Mouse (Mus musculus): ENCODE measurements at regions not wholly inside any gene's neighbourhood (a gene's known extent, or its start where the extent isn't known, plus 50 kb on each side); places are given as distances from the start of the nearest gene placed in this dataset.

DNA sequence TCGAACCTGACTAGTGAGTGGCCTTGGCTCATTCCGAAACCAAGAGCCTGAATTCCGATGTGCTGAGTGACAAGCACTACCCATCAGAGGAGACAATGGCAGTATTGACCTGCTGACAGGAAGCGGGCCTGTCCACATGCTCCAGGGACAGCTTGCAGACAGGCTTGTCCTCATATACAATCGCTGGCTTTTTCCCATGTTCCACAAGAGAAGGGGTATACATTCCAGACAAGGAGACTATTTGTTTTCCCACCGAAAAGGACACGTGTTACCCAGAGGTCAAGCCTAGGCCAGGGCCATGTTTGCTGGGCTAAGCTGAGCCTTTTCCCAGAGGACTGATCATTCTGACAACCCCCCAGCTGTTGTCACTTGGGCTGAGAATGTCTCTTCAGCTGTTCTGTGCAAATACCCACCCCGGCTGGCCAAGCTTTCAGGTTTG, 77.5 kb upstream of the Spon1 start:
- peak; percentile 58; the same call in 1 of the 2 replicates for ATAC-seq (ENCODE audit: insufficient number of reproducible peaks, insufficient read depth, low FRiP score, low read depth)
- no peak overlapping the region for H3K9ac ChIP-seq (replicated peaks; ENCODE audit: low read depth, low read length)
- H3K4me2 ChIP-seq (replicated peaks; ENCODE audit: low read depth, low read length) = no peak overlapping the region
- no peaks in the 10 kb centered on the region for H3K27me3 ChIP-seq (ENCODE audit: control insufficient read depth, insufficient read depth, low read length)
- no peak overlapping the region for H3K4me3 ChIP-seq (ENCODE audit: low read depth, low read length)
- H3K9me3 ChIP-seq (ENCODE audit: control insufficient read depth, low read depth, low read length) = no peaks in the 10 kb centered on the region
- H3K4me1 ChIP-seq (ENCODE audit: control insufficient read depth, insufficient read depth, low read length) = peaks cover 9% of the 10 kb centered on the region
- WGBS = 37% methylated on average over 8 of the region's 8 CpGs
- H3K36me3 ChIP-seq (ENCODE audit: control insufficient read depth, insufficient read depth, low read length) = no peaks in the 10 kb centered on the region
- H3K27ac ChIP-seq (ENCODE audit: low read length) = no peak overlapping the region

GRCm38 (mm10) chr7:113688717-113689116, 77.1 kb upstream of the Spon1 start:
- no peak overlapping the region for H3K4me2 ChIP-seq (replicated peaks; ENCODE audit: low read depth, low read length)
- 53% methylated on average over 1 of the region's 1 CpGs for WGBS
- H3K9me3 ChIP-seq (ENCODE audit: control insufficient read depth, low read depth, low read length) = no peaks in the 10 kb centered on the region
- H3K36me3 ChIP-seq (ENCODE audit: control insufficient read depth, insufficient read depth, low read length) = no peaks in the 10 kb centered on the region
- no peaks in the 10 kb centered on the region for H3K27me3 ChIP-seq (ENCODE audit: control insufficient read depth, insufficient read depth, low read length)
- no peak overlapping the region for H3K9ac ChIP-seq (replicated peaks; ENCODE audit: low read depth, low read length)
- H3K4me1 ChIP-seq (ENCODE audit: control insufficient read depth, insufficient read depth, low read length) = peaks cover 9% of the 10 kb centered on the region
- H3K4me3 ChIP-seq (ENCODE audit: low read depth, low read length) = no peak overlapping the region
- ATAC-seq (ENCODE audit: insufficient number of reproducible peaks, insufficient read depth, low FRiP score, low read depth) = no peak
- H3K27ac ChIP-seq (ENCODE audit: low read length) = no peak overlapping the region

DNA sequence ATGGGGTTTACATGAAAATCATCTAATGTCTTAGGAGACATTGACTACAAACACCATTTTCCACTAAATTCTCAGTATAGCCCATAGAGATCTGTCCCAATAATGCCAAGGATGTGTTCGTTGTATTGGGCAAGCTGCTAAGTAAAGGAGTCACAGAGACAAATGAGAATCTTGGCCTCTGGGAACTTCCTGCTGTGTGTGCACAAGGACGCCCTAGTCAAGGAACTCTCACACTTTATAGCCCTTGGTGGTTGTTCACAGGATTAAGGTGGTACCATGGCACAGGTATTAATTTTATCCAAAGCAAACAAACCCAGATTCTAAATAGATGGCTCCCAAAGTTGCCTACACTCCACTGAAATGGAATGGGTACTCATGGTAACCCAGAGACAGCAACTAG, 76.7 kb upstream of the Spon1 start:
- Histone ChIP-seq H3K4me2 (replicated peaks; ENCODE audit: low read depth, low read length) (no peak overlapping the region), H3K4me3 (ENCODE audit: low read depth, low read length) (no peak overlapping the region), H3K9ac (replicated peaks; ENCODE audit: low read depth, low read length) (no peak overlapping the region), H3K36me3 (ENCODE audit: control insufficient read depth, insufficient read depth, low read length) (no peaks in the 10 kb centered on the region), H3K4me1 (ENCODE audit: control insufficient read depth, insufficient read depth, low read length) (peaks cover 9% of the 10 kb centered on the region), H3K27ac (ENCODE audit: low read length) (no peak overlapping the region), H3K27me3 (ENCODE audit: control insufficient read depth, insufficient read depth, low read length) (no peaks in the 10 kb centered on the region), H3K9me3 (ENCODE audit: control insufficient read depth, low read depth, low read length) (no peaks in the 10 kb centered on the region)
- ATAC-seq (ENCODE audit: insufficient number of reproducible peaks, insufficient read depth, low FRiP score, low read depth) = no peak
- WGBS = 64% methylated on average over 2 of the region's 2 CpGs

DNA sequence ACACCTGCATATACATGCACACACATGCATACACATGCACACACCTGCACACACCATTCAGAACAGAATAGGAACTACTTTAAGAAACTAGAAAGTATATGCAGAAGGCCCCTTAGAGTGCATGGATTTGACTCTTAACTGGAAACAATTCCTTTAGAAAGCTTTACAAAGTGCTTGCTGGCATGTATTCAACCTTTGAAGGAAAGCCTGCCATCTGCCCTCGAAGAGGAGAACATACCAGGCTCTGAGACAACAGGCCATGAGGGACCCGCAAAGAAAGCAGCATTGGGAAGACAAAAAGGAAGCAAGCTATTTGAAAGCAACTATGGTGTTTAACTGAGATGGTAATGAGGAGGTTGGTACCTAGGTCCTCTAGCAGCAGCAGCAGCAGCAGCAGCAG, 74.0 kb upstream of the Spon1 start:
- Histone ChIP-seq H3K4me1 (ENCODE audit: control insufficient read depth, insufficient read depth, low read length) (peaks cover 9% of the 10 kb centered on the region), H3K4me3 (ENCODE audit: low read depth, low read length) (no peak overlapping the region), H3K27me3 (ENCODE audit: control insufficient read depth, insufficient read depth, low read length) (no peaks in the 10 kb centered on the region), H3K9ac (replicated peaks; ENCODE audit: low read depth, low read length) (no peak overlapping the region), H3K27ac (ENCODE audit: low read length) (no peak overlapping the region), H3K9me3 (ENCODE audit: control insufficient read depth, low read depth, low read length) (no peaks in the 10 kb centered on the region), H3K36me3 (ENCODE audit: control insufficient read depth, insufficient read depth, low read length) (no peaks in the 10 kb centered on the region), H3K4me2 (replicated peaks; ENCODE audit: low read depth, low read length) (no peak overlapping the region)
- 54% methylated on average over 2 of the region's 2 CpGs for WGBS
- ATAC-seq (ENCODE audit: insufficient number of reproducible peaks, insufficient read depth, low FRiP score, low read depth) = no peak

GRCm38 (mm10) chr7:113693526-113693925, 72.3 kb upstream of the Spon1 start:
- no peak overlapping the region for H3K9ac ChIP-seq (replicated peaks; ENCODE audit: low read depth, low read length)
- H3K27ac ChIP-seq (ENCODE audit: low read length) = no peak overlapping the region
- H3K27me3 ChIP-seq (ENCODE audit: control insufficient read depth, insufficient read depth, low read length) = no peaks in the 10 kb centered on the region
- no peaks in the 10 kb centered on the region for H3K36me3 ChIP-seq (ENCODE audit: control insufficient read depth, insufficient read depth, low read length)
- no peak overlapping the region for H3K4me2 ChIP-seq (replicated peaks; ENCODE audit: low read depth, low read length)
- peaks cover 2% of the 10 kb centered on the region; the same call in 1 of the 2 replicates for H3K4me1 ChIP-seq (ENCODE audit: control insufficient read depth, insufficient read depth, low read length)
- H3K4me3 ChIP-seq (ENCODE audit: low read depth, low read length) = no peak overlapping the region
- no peaks in the 10 kb centered on the region for H3K9me3 ChIP-seq (ENCODE audit: control insufficient read depth, low read depth, low read length)
- 49% methylated on average over 3 of the region's 3 CpGs for WGBS
- no peak for ATAC-seq (ENCODE audit: insufficient number of reproducible peaks, insufficient read depth, low FRiP score, low read depth)

GRCm38 (mm10) chr7:113694466-113694865, 71.3 kb upstream of the Spon1 start:
- H3K36me3 ChIP-seq (ENCODE audit: control insufficient read depth, insufficient read depth, low read length) = no peaks in the 10 kb centered on the region
- no peak overlapping the region for H3K9ac ChIP-seq (replicated peaks; ENCODE audit: low read depth, low read length)
- H3K27ac ChIP-seq (ENCODE audit: low read length) = no peak overlapping the region
- H3K9me3 ChIP-seq (ENCODE audit: control insufficient read depth, low read depth, low read length) = no peaks in the 10 kb centered on the region
- ATAC-seq (ENCODE audit: insufficient number of reproducible peaks, insufficient read depth, low FRiP score, low read depth) = no peak
- no peaks in the 10 kb centered on the region for H3K4me1 ChIP-seq (ENCODE audit: control insufficient read depth, insufficient read depth, low read length)
- WGBS = 64% methylated on average over 5 of the region's 5 CpGs
- H3K4me3 ChIP-seq (ENCODE audit: low read depth, low read length) = no peak overlapping the region
- no peaks in the 10 kb centered on the region for H3K27me3 ChIP-seq (ENCODE audit: control insufficient read depth, insufficient read depth, low read length)
- H3K4me2 ChIP-seq (replicated peaks; ENCODE audit: low read depth, low read length) = no peak overlapping the region

GRCm38 (mm10) chr7:113705929-113706328, 59.9 kb upstream of the Spon1 start:
- no peaks in the 10 kb centered on the region for H3K36me3 ChIP-seq (ENCODE audit: control insufficient read depth, insufficient read depth, low read length)
- no peaks in the 10 kb centered on the region for H3K9me3 ChIP-seq (ENCODE audit: control insufficient read depth, low read depth, low read length)
- ATAC-seq (ENCODE audit: insufficient number of reproducible peaks, insufficient read depth, low FRiP score, low read depth) = no peak

GRCm38 (mm10) chr7:113707596-113707995, 58.2 kb upstream of the Spon1 start:
- H3K27ac ChIP-seq (ENCODE audit: low read length) = no peak overlapping the region
- H3K27me3 ChIP-seq (ENCODE audit: control insufficient read depth, insufficient read depth, low read length) = no peaks in the 10 kb centered on the region
- ATAC-seq (ENCODE audit: insufficient number of reproducible peaks, insufficient read depth, low FRiP score, low read depth) = no peak
- H3K4me2 ChIP-seq (replicated peaks; ENCODE audit: low read depth, low read length) = no peak overlapping the region
- no peak overlapping the region for H3K4me3 ChIP-seq (ENCODE audit: low read depth, low read length)
- H3K36me3 ChIP-seq (ENCODE audit: control insufficient read depth, insufficient read depth, low read length) = no peaks in the 10 kb centered on the region
- H3K9me3 ChIP-seq (ENCODE audit: control insufficient read depth, low read depth, low read length) = no peaks in the 10 kb centered on the region
- H3K4me1 ChIP-seq (ENCODE audit: control insufficient read depth, insufficient read depth, low read length) = no peaks in the 10 kb centered on the region
- WGBS = 76% methylated on average over 2 of the region's 2 CpGs
- no peak overlapping the region for H3K9ac ChIP-seq (replicated peaks; ENCODE audit: low read depth, low read length)

More at GRCm38 (mm10) chr7:113705929-113706328, 59.9 kb upstream of the Spon1 start:
- no peaks in the 10 kb centered on the region for H3K4me1 ChIP-seq (ENCODE audit: control insufficient read depth, insufficient read depth, low read length)
- no peak overlapping the region for H3K9ac ChIP-seq (replicated peaks; ENCODE audit: low read depth, low read length)
- H3K27me3 ChIP-seq (ENCODE audit: control insufficient read depth, insufficient read depth, low read length) = no peaks in the 10 kb centered on the region
- no peak overlapping the region for H3K4me3 ChIP-seq (ENCODE audit: low read depth, low read length)
- H3K4me2 ChIP-seq (replicated peaks; ENCODE audit: low read depth, low read length) = no peak overlapping the region
- no peak overlapping the region for H3K27ac ChIP-seq (ENCODE audit: low read length)

GRCm38 (mm10) chr7:113710541-113711270, 55.1 kb upstream of the Spon1 start:
- Histone ChIP-seq H3K36me3 (ENCODE audit: control insufficient read depth, insufficient read depth, low read length) (no peaks in the 10 kb centered on the region), H3K27ac (ENCODE audit: low read length) (no peak overlapping the region), H3K27me3 (ENCODE audit: control insufficient read depth, insufficient read depth, low read length) (no peaks in the 10 kb centered on the region), H3K9me3 (ENCODE audit: control insufficient read depth, low read depth, low read length) (no peaks in the 10 kb centered on the region), H3K4me2 (replicated peaks; ENCODE audit: low read depth, low read length) (no peak overlapping the region), H3K4me3 (ENCODE audit: low read depth, low read length) (no peak overlapping the region), H3K4me1 (ENCODE audit: control insufficient read depth, insufficient read depth, low read length) (no peaks in the 10 kb centered on the region), H3K9ac (replicated peaks; ENCODE audit: low read depth, low read length) (no peak overlapping the region)
- ATAC-seq (ENCODE audit: insufficient number of reproducible peaks, insufficient read depth, low FRiP score, low read depth) = no peak
- WGBS = 56% methylated on average over 2 of the region's 2 CpGs

Data from stomach, embryonic 14.5 days (tissue).